Comparison of ENCODE assay signal across 8 mouse cellular contexts in the genomic region with DNA sequence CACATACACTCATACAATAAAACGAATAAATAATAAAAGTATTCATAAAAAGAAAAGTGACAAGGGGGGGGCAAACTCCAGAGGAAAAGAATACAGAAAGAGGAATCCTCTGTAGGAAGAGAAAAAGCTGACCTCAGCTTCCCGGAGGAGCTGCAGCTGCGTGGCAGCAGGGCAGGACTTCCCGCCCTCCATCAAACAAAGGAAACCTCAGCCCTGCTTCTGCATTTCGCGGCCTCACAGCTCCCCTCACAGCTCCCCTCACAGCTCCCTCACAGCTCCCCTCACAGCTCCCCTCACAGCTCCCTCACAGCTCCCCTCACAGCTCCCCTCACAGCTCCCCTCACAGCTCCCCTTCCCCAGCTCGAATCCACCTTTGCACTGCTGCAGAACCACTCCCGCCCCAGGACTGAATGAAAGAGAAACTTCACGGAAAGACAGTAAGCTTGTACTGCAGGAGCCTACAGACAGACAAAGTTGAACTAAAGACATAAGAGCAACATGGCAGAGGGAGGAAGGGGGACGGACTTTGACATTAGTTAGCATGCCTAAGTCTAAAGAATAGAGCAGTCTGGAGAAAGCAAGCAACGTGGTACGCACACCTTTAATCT. TPM values are rescaled to one million over a fixed set of nuclear protein-coding genes. Genes with fewer than 3 reads are reported as not detected.
DNase-seq lines count a peak whose midpoint lies in the region; ATAC-seq lines count a peak whose summit lies in the region.

No protein-coding gene starts in this region.

- H3K36me3 ChIP-seq in kidney, embryonic 16.5 days (ENCODE audit: insufficient read depth, low read length): no peaks in the 10 kb centered on the region
- no peaks in the 10 kb centered on the region for H3K36me3 ChIP-seq in midbrain, embryonic 11.5 days (ENCODE audit: control insufficient read depth, insufficient read depth, low read length)

- no peaks in the 10 kb centered on the region for H3K27me3 ChIP-seq in kidney, embryonic 16.5 days (ENCODE audit: insufficient read depth, low read length)
- H3K27me3 ChIP-seq in midbrain, embryonic 11.5 days (ENCODE audit: control insufficient read depth, insufficient read depth, low read length): no peaks in the 10 kb centered on the region

- peak overlapping the region; percentile 50 for H3K9ac ChIP-seq in kidney, embryonic 16.5 days (replicated peaks; ENCODE audit: low read length)
- H3K9ac ChIP-seq in midbrain, embryonic 11.5 days (ENCODE audit: low read length): peak overlapping the region; percentile 61

- peaks cover 13% of the 10 kb centered on the region for H3K4me1 ChIP-seq in kidney, embryonic 16.5 days (ENCODE audit: insufficient read depth, low read length)
- peaks cover 15% of the 10 kb centered on the region for H3K4me1 ChIP-seq in midbrain, embryonic 11.5 days (ENCODE audit: control insufficient read depth, insufficient read depth, low read length)

- H3K4me3 ChIP-seq in kidney, embryonic 16.5 days (ENCODE audit: low read length): no peak overlapping the region
- H3K4me3 ChIP-seq in midbrain, embryonic 11.5 days (ENCODE audit: low read depth, low read length): no peak overlapping the region

- H3K4me2 ChIP-seq in kidney, embryonic 16.5 days (replicated peaks; ENCODE audit: low read depth, low read length): peak overlapping the region; percentile 43
- peak overlapping the region; percentile 24; the same call in 1 of the 2 replicates for H3K4me2 ChIP-seq in midbrain, embryonic 11.5 days

- WGBS in kidney, embryonic 16.5 days: 22% methylated on average over 12 of the region's 12 CpGs
- 11% methylated on average over 12 of the region's 12 CpGs for WGBS in midbrain, embryonic 11.5 days

- no peaks in the 10 kb centered on the region for H3K9me3 ChIP-seq in kidney, embryonic 16.5 days (ENCODE audit: low read length)
- H3K9me3 ChIP-seq in midbrain, embryonic 11.5 days (ENCODE audit: control insufficient read depth, low read length): no peaks in the 10 kb centered on the region

- ATAC-seq in kidney, embryonic 16.5 days (ENCODE audit: low FRiP score, low TSS enrichment): no peak; the same call in 1 of the 2 replicates
- peak; percentile 77 for ATAC-seq in granulocyte monocyte progenitor cell, adult 5-6 weeks (replicated peaks; ENCODE audit: poor library complexity, severe bottlenecking)
- ATAC-seq in midbrain, embryonic 11.5 days (ENCODE audit: low FRiP score): peak; percentile 82

- no peak for DNase-seq in kidney, adult 8-10 months
- peak; percentile 20 for DNase-seq in T-cell, adult 2 months (ENCODE audit: low spot score)
- peak; percentile 39 for DNase-seq in kidney, postnatal 14 days
- DNase-seq in midbrain, embryonic 11.5 days (ENCODE audit: low spot score, missing footprints): peak; percentile 93
- DNase-seq in thymus, postnatal 25 days: peak; percentile 77
- no peak for DNase-seq in left cerebral cortex, adult 9 months (ENCODE audit: low spot score in 2 of 2)

- peak overlapping the region; percentile 47; the same call in 1 of the 2 replicates for H3K27ac ChIP-seq in kidney, embryonic 16.5 days (ENCODE audit: low read length)
- H3K27ac ChIP-seq in midbrain, embryonic 11.5 days (ENCODE audit: low read depth, low read length): peak overlapping the region; percentile 80

RNA-seq across cellular contexts. Expression of gene Npl, which starts 17.5 kb away (rescaled TPM):
- polyA plus RNA-seq in kidney, embryonic 16.5 days (2015; fragmentation: Nextera tagmentation; extraction: Ambion mirVana): 23.9 and 25.2 TPM in 2 replicates
- total RNA-seq in granulocyte monocyte progenitor cell, adult 5-6 weeks (2014; fragmentation: Nextera tagmentation): 20.9 and 29.3 TPM in 2 replicates
- total RNA-seq in granulocyte monocyte progenitor cell, adult 5-6 weeks (2017): 13.4 and 19.9 TPM in 2 replicates
- polyA plus RNA-seq in midbrain, embryonic 11.5 days (2014; fragmentation: Nextera tagmentation; extraction: Ambion mirVana): 20.5 and 23.6 TPM in 2 replicates

RNA-seq across cellular contexts. Expression of gene Dhx9, which starts 44.9 kb away (rescaled TPM):
- polyA plus RNA-seq in kidney, embryonic 16.5 days (2015; fragmentation: Nextera tagmentation; extraction: Ambion mirVana): 23.2 and 30.0 TPM in 2 replicates
- 176 and 196 TPM in 2 replicates for total RNA-seq in granulocyte monocyte progenitor cell, adult 5-6 weeks (2014; fragmentation: Nextera tagmentation)
- 132 and 142 TPM in 2 replicates for total RNA-seq in granulocyte monocyte progenitor cell, adult 5-6 weeks (2017)
- 27.0 and 35.6 TPM in 2 replicates for polyA plus RNA-seq in midbrain, embryonic 11.5 days (2014; fragmentation: Nextera tagmentation; extraction: Ambion mirVana)

Comparison
In these comparisons a context has a peak if more than half of its experiments do, and no peak if none do; other contexts are left out.
1. DNase-seq: peak in T-cell, adult 2 months (single experiment), kidney, postnatal 14 days (single experiment), midbrain, embryonic 11.5 days (single experiment) and thymus, postnatal 25 days (single experiment); none in kidney, adult 8-10 months (0 of 2) and left cerebral cortex, adult 9 months (0 of 2).